Mouse (Mus musculus) stomach, postnatal 0 days (tissue): ENCODE data around the gene Mydgf. TPM values are rescaled to one million over a fixed set of nuclear protein-coding genes. Genes with fewer than 3 reads are reported as not detected.

ENCODE experiments used
- ATAC-seq: fragments of 200-750 bp; cut with Nextera tagmentation; 2 replicates; pipeline ENCODE4 v1.8.0; 2017; ENCODE audit not compliant: low FRiP score, low TSS enrichment
- DNase-seq: peaks from one replicate; pipeline ENCODE4 v3.0.0-alpha.2; 2016; ENCODE audit warnings: low spot score
- H3K27ac ChIP-seq: fragments of 300-500 bp; sonication (generic); replicated peaks from 2 replicates; pipeline ENCODE4 v1.5.1; 2014; ENCODE audit warnings: mild to moderate bottlenecking, control low read depth
- H3K27me3 ChIP-seq: fragments of 300-500 bp; sonication (generic); 2 replicates; pipeline ENCODE4 v1.6.1; 2014; ENCODE audit warnings: low read length; ENCODE audit not compliant: control insufficient read depth, insufficient read depth
- H3K36me3 ChIP-seq: fragments of 300-500 bp; sonication (generic); 2 replicates; pipeline ENCODE4 v1.6.1; 2014; ENCODE audit warnings: low read length, mixed read lengths; ENCODE audit not compliant: control insufficient read depth, insufficient read depth
- H3K4me1 ChIP-seq: fragments of 300-500 bp; sonication (generic); replicated peaks from 2 replicates; pipeline ENCODE4 v1.6.1; 2014; ENCODE audit warnings: antibody characterized with exemption; ENCODE audit not compliant: control insufficient read depth, insufficient read depth
- H3K4me2 ChIP-seq: fragments of 300-500 bp; sonication (generic); replicated peaks from 2 replicates; pipeline ENCODE4 v1.6.1; 2014; ENCODE audit warnings: low read depth, mild to moderate bottlenecking, control low read depth, moderate library complexity
- H3K4me3 ChIP-seq: fragments of 300-500 bp; sonication (generic); 2 replicates; pipeline ENCODE4 v1.5.1; 2014; ENCODE audit warnings: low read depth, low read length, control low read depth
- H3K9ac ChIP-seq: fragments of 300-500 bp; sonication (generic); 2 replicates; pipeline ENCODE4 v1.6.1; 2014; ENCODE audit warnings: mild to moderate bottlenecking, low read length, control low read depth, mixed read lengths
- H3K9me3 ChIP-seq: fragments of 300-500 bp; sonication (generic); 2 replicates; pipeline ENCODE4 v1.6.1; 2016; ENCODE audit warnings: low read length; ENCODE audit not compliant: control insufficient read depth
- CTCF ChIP-seq: IDR thresholded peaks from 2 replicates; pipeline ENCODE4 v1.5.1; 2016; ENCODE audit warnings: antibody characterized with exemption, low read depth, mild to moderate bottlenecking, moderate library complexity
- EP300 ChIP-seq: optimal IDR thresholded peaks from 2 replicates; pipeline ENCODE3; 2016; ENCODE audit warnings: antibody characterized with exemption
- WGBS: fragments of 180-500 bp; shearing (Covaris S2); extraction: QIAGEN DNeasy Blood & Tissue Kit; methylation state at CpG from one replicate; pipeline ENCODE4 v1.1.7; 2014; 5-methylcytosine and 5-hydroxymethylcytosine counted together
- polyA plus RNA-seq: library from polyadenylated mRNA; unstranded; fragments of >200 nt; fragmentation: Nextera tagmentation; extraction: Ambion mirVana; gene quantifications from 2 replicates; pipeline ENCODE4 v1.2.1, GENCODE M21; 2015

The Mydgf gene
- polyA plus RNA-seq, 1 experiment from 2014 or later, result 83.0 TPM

DNA sequence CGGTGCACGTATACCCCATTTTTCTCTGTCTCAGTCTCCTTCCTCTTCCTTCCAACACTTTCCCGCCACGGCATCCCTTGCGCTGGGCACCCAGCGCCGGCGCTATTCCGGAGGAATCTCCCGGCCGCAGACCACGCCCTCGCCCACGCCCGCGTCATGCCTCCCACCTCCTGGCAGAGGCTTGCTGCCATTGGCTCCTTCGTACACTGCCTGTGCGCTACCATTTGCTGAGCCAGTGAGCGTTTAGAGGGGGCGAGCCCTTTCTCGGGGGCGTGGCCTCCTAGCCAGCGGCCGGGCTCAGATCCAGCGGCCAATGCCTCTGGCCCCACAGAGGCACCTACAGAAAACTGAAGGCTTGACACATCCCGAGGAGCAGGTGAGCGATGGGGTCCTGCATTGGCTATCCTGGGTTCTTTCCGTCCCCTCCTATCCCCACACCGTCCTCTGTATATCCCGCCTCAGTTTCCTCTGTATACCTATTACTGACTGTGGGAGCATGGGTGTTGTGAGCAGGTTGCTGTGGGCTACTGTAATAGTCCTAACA is 21.4 kb downstream of the Mydgf start, which contains the start of gene Tnfaip8l1:
Tnfaip8l1 (plus strand) TSS at position 247 of the 544 bp plus-strand sequence.
- Histone ChIP-seq H3K4me3 (peak within 1 kb of the TSS; percentile 37), H3K27me3 (0 out of 2 replicates have a peak, but pooled peaks cover 2% of the 10 kb centered on the region), H3K4me1 (peaks cover 10% of the 10 kb centered on the region; the same call in 1 of the 2 replicates), H3K36me3 (no peaks in the 10 kb centered on the region), H3K4me2 (peak within 1 kb of the TSS; percentile 72), H3K9me3 (no peaks in the 10 kb centered on the region), H3K9ac (peak within 1 kb of the TSS; percentile 38; the same call in 1 of the 2 replicates), H3K27ac (peak within 1 kb of the TSS; percentile 35; the same call in 1 of the 2 replicates)
- WGBS, result 1% methylated on average over 30 of the region's 30 CpGs
- TF ChIP-seq CTCF (peak; percentile 23), EP300 (no peak)
- peak; percentile 96 for DNase-seq
- peak; percentile 96 for ATAC-seq

DNA sequence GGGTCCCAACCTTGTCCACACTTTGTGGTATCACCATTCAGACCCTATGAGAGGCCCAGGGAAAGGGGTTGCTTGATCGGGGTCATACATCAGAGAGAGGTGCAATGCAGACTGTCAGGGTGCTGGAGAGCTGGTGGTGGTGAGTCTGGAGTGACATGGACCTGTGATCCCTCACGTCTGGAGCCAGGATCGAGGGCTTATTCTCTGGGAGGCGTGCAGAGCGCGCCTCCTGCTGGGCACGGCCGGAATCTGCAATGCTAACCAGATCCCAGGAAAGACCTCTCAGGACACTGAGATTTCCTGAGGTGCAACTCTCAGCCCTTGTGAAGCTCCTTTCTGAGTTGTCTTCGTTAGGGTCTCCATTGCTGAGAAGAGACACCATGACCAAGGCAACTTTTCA is 24.0 kb downstream of the Mydgf start:
- WGBS, result 6% methylated on average over 9 of the region's 9 CpGs
- no peaks in the 10 kb centered on the region for H3K36me3 ChIP-seq
- H3K9ac ChIP-seq, result no peak overlapping the region
- no peak overlapping the region for H3K4me3 ChIP-seq
- ATAC-seq, result no peak
- H3K27me3 ChIP-seq, result 0 out of 2 replicates have a peak, but pooled peaks cover 2% of the 10 kb centered on the region
- DNase-seq, result peak; percentile 75
- H3K4me1 ChIP-seq, result peaks cover 8% of the 10 kb centered on the region; the same call in 1 of the 2 replicates
- H3K9me3 ChIP-seq, result no peaks in the 10 kb centered on the region
- H3K4me2 ChIP-seq, result no peak overlapping the region
- no peak overlapping the region for H3K27ac ChIP-seq
- TF ChIP-seq CTCF (peak; percentile 93), EP300 (no peak)

DNA sequence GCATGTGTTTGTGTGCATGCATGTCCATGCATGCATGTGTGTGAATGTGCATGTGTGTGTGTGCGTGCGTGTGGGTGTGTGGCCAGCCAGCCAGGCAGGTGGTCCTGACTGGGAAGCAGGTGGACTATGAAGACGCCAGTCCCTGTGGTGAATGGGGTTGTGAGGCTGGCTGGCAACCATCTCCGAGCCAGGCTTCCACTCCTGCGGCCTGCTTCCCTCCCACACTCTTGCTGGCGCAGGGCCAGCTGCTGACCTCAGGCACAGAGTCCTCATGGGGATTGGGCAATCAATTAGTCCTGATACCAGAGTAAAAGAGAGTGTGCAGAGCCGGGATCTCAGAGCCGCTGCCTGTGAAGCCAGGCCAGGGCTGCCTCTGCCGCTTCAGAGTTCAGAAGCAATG is 30.1 kb downstream of the Mydgf start:
- Histone ChIP-seq H3K4me2 (no peak overlapping the region), H3K36me3 (no peaks in the 10 kb centered on the region), H3K27me3 (0 out of 2 replicates have a peak, but pooled peaks cover 2% of the 10 kb centered on the region), H3K9me3 (no peaks in the 10 kb centered on the region), H3K9ac (no peak overlapping the region), H3K27ac (no peak overlapping the region), H3K4me1 (no peaks in the 10 kb centered on the region), H3K4me3 (no peak overlapping the region)
- ATAC-seq, result peak; percentile 68
- 28% methylated on average over 9 of the region's 9 CpGs for WGBS
- TF ChIP-seq EP300 (no peak), CTCF (no peak)
- DNase-seq, result peak; percentile 83

DNA sequence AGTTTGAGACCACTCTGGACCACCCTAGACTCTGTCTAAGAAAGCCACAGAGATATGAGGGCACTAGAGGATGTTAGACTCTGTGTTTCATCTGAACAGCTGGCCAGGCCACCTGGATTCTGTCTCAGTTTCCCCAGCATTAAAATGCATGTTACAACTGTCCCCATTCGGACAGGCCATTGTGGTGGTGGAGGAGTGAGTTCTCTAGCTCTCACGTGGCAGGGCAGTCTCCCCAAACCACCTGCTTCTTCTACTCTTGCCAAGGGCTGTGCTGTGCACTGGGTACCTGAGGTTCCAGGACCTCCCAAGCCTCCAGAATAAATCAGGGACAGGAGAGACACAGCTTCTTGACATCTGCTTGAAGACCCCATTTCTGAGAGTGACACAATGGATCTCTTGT is 33.8 kb downstream of the Mydgf start:
- Histone ChIP-seq H3K9me3 (no peaks in the 10 kb centered on the region), H3K4me1 (no peaks in the 10 kb centered on the region), H3K4me2 (no peak overlapping the region), H3K4me3 (no peak overlapping the region), H3K27me3 (no peaks in the 10 kb centered on the region; the same call in 1 of the 2 replicates), H3K36me3 (no peaks in the 10 kb centered on the region), H3K9ac (no peak overlapping the region), H3K27ac (no peak overlapping the region)
- 44% methylated on average over 2 of the region's 2 CpGs for WGBS
- DNase-seq, result no peak
- TF ChIP-seq EP300 (no peak), CTCF (no peak)
- no peak for ATAC-seq

DNA sequence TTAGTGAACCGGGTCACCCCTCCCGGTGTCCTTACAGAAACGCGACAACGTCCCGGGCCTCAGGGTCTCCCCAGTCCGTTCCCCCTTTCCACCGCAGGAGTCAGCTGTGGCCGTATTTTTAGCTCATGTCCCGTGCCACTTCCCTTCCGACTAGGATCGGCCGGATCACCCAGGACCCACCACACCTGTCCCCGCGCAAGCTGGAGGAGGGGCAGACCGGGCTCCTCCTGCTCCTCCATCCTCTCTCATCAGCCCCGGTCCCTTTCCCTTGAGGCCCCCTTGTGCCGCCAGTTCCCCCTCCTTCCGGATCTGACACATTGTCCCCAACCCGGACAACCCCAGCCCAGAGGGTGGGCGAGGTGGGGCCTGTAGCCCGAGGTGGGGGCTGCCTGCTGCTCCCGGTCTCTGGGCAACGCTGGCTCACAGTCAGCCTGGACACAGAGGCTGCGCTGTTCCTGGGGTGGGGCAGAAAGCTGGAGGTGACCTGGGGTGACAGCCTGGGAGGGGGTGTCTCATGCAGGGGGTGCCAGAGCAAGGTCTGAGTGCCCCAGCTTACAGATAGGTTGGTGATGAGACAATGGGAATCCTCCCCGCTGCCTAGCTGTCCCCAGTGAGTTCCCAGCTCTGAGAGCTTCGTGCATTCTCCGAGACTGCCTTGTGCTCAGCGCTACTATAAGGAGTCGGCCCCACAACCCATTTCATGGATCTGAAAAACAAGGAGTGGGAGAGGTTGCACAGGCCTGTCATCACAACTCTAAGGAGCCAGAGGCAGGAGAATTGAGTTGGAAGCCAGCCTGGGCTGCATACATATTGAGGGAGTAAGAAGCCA is 34.7 kb downstream of the Mydgf start:
- Histone ChIP-seq H3K4me1 (no peaks in the 10 kb centered on the region), H3K27ac (no peak overlapping the region), H3K9ac (peak overlapping the region; percentile 8; the same call in 1 of the 2 replicates), H3K27me3 (no peaks in the 10 kb centered on the region; the same call in 1 of the 2 replicates), H3K4me2 (peak overlapping the region; percentile 27), H3K9me3 (no peaks in the 10 kb centered on the region), H3K4me3 (no peak overlapping the region), H3K36me3 (no peaks in the 10 kb centered on the region)
- WGBS, result 4% methylated on average over 26 of the region's 30 CpGs
- TF ChIP-seq EP300, result no peak
- no peak for TF ChIP-seq CTCF
- DNase-seq (no peak), ATAC-seq (0 out of 2 replicates have a peak, but pooled peaks have one; percentile 19)
